Mouse (Mus musculus) right cerebral cortex, postnatal 25 days (tissue): ENCODE measurements around the gene Luzp4.
"Not testable (repeated sequence)": the region's sequence is repeated elsewhere in the genome, so short reads cannot be mapped to it uniquely, and the experiment has no call there.

Source experiments
- DNase-seq: peaks from one replicate; pipeline ENCODE4 v3.0.0; 2022

Luzp4 gene

GRCm38 (mm10) chrX:148857340-148857739 is at the start of gene Luzp4:
Gene Luzp4, plus strand, starts transcription at chrX:148857640.
- not testable (repeated sequence) for DNase-seq

- not testable (repeated sequence) for DNase-seq
Measured at GRCm38 (mm10) chrX:148841801-148842200, 15.6 kb upstream of the Luzp4 start.
